Mouse (Mus musculus): ENCODE measurements at regions not wholly inside any gene's neighbourhood (a gene's known extent, or its start where the extent isn't known, plus 50 kb on each side); places are given as distances from the start of the nearest gene placed in this dataset.

DNA sequence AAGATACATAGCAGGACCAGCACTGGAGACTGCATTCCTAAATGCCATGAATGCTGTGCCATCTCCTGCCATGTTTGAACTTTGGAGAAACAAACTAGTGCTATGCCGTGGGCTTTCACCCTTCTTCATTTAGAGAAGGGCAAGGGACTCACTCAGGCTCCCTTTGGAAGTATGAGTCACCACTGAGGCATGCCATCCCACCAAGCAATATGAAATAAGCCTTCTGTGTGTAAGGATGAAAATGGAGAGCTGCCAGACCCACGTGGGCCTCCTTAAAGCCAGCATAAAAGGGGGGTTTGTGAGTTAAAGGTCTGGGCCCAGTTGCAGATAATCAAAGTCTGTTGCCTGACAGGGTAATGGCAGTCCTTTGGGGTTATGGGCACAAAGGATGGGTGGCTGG is 159.0 kb downstream of the H2al1j start:
- TF ChIP-seq CTCF (conservative IDR thresholded peaks at IDR 0.05; ENCODE audit: insufficient read depth, insufficient read length, low read depth, low read length) (no peak), POLR2A (IDR thresholded peaks at IDR 0.05; ENCODE audit: low read depth, low read length) (no peak)
